Mouse (Mus musculus) spleen, adult 2 months (tissue): ENCODE data around the gene Cabp2.

ENCODE experiments used
- CTCF ChIP-seq: fragments of 200-500 bp; IDR thresholded peaks from 2 replicates; pipeline ENCODE4 v1.5.1; 2011; ENCODE audit warnings: mild to moderate bottlenecking, inconsistent platforms; ENCODE audit not compliant: insufficient read depth, insufficient read length, insufficient replicate concordance; ENCODE audit errors: extremely low read depth
- POLR2A ChIP-seq: fragments of 200-500 bp; IDR thresholded peaks from 2 replicates; pipeline ENCODE4 v1.6.1; 2011; ENCODE audit warnings: low read depth, low read length, inconsistent platforms

- TF ChIP-seq CTCF (no peak), POLR2A (no peak)
Observed at GRCm38 (mm10) chr19:4051016-4051415, 30.4 kb upstream of the Cabp2 start.
